Mouse (Mus musculus): ENCODE data around the gene Bmyc. TPM values are rescaled to one million over a fixed set of nuclear protein-coding genes. Genes with fewer than 3 reads are reported as not detected.
"Not testable (repeated sequence)": the region's sequence is repeated elsewhere in the genome, so short reads cannot be mapped to it uniquely, and the experiment has no call there.

Bmyc gene
- polyA plus RNA-seq, 1 experiment = 74.8 TPM

- no peak for DNase-seq (ENCODE audit: low read depth)
- TF ChIP-seq CTCF (IDR thresholded peaks at IDR 0.05; ENCODE audit: borderline replicate concordance, extremely low read depth, insufficient read depth, insufficient read length) (no peak), POLR2A (IDR thresholded peaks at IDR 0.05; ENCODE audit: borderline replicate concordance, extremely low read depth, insufficient read depth, insufficient read length, poor library complexity, severe bottlenecking) (no peak)
Measured at GRCm38 (mm10) chr2:25686941-25687340, 19.6 kb upstream of the Bmyc start.

GRCm38 (mm10) chr2:25694605-25695004, 11.9 kb upstream of the Bmyc start:
- TF ChIP-seq POLR2A (IDR thresholded peaks at IDR 0.05; ENCODE audit: borderline replicate concordance, extremely low read depth, insufficient read depth, insufficient read length, poor library complexity, severe bottlenecking) (no peak), CTCF (IDR thresholded peaks at IDR 0.05; ENCODE audit: borderline replicate concordance, extremely low read depth, insufficient read depth, insufficient read length) (peak; percentile 77)
- DNase-seq (ENCODE audit: low read depth) = peak; percentile 56

- TF ChIP-seq CTCF (IDR thresholded peaks at IDR 0.05; ENCODE audit: borderline replicate concordance, extremely low read depth, insufficient read depth, insufficient read length) = no peak
- TF ChIP-seq POLR2A (IDR thresholded peaks at IDR 0.05; ENCODE audit: borderline replicate concordance, extremely low read depth, insufficient read depth, insufficient read length, poor library complexity, severe bottlenecking) = no peak
- DNase-seq (ENCODE audit: low read depth) = no peak
Measured at GRCm38 (mm10) chr2:25696951-25697350, 9.6 kb upstream of the Bmyc start.

GRCm38 (mm10) chr2:25698696-25699095, 7.8 kb upstream of the Bmyc start:
- no peak for DNase-seq (ENCODE audit: low read depth)
- no peak for TF ChIP-seq POLR2A (IDR thresholded peaks at IDR 0.05; ENCODE audit: borderline replicate concordance, extremely low read depth, insufficient read depth, insufficient read length, poor library complexity, severe bottlenecking)
- no peak for TF ChIP-seq CTCF (IDR thresholded peaks at IDR 0.05; ENCODE audit: borderline replicate concordance, extremely low read depth, insufficient read depth, insufficient read length)

- not testable (repeated sequence) for DNase-seq (ENCODE audit: low read depth)
Measured at GRCm38 (mm10) chr2:25699743-25700142, 6.8 kb upstream of the Bmyc start, which contains the start of gene Obp2a. Gene Obp2a (plus strand): TSS chr2:25700043.

- no peak for DNase-seq (ENCODE audit: low read depth)
- no peak for TF ChIP-seq POLR2A (IDR thresholded peaks at IDR 0.05; ENCODE audit: borderline replicate concordance, extremely low read depth, insufficient read depth, insufficient read length, poor library complexity, severe bottlenecking)
- TF ChIP-seq CTCF (IDR thresholded peaks at IDR 0.05; ENCODE audit: borderline replicate concordance, extremely low read depth, insufficient read depth, insufficient read length) = no peak
Measured at GRCm38 (mm10) chr2:25701001-25701400, 5.5 kb upstream of the Bmyc start.

- no peak for TF ChIP-seq CTCF (IDR thresholded peaks at IDR 0.05; ENCODE audit: borderline replicate concordance, extremely low read depth, insufficient read depth, insufficient read length)
- TF ChIP-seq POLR2A (IDR thresholded peaks at IDR 0.05; ENCODE audit: borderline replicate concordance, extremely low read depth, insufficient read depth, insufficient read length, poor library complexity, severe bottlenecking) = no peak
- no peak for DNase-seq (ENCODE audit: low read depth)
Measured at GRCm38 (mm10) chr2:25703706-25704105, 2.8 kb upstream of the Bmyc start.

- TF ChIP-seq CTCF (IDR thresholded peaks at IDR 0.05; ENCODE audit: borderline replicate concordance, extremely low read depth, insufficient read depth, insufficient read length) = peak; percentile 41; the same call in 1 of the 2 replicates
- TF ChIP-seq POLR2A (IDR thresholded peaks at IDR 0.05; ENCODE audit: borderline replicate concordance, extremely low read depth, insufficient read depth, insufficient read length, poor library complexity, severe bottlenecking) = no peak
- DNase-seq (ENCODE audit: low read depth) = peak; percentile 36
Measured at GRCm38 (mm10) chr2:25708121-25708520, 1.6 kb downstream of the Bmyc start.

GRCm38 (mm10) chr2:25709056-25709455, 2.5 kb downstream of the Bmyc start:
- DNase-seq (ENCODE audit: low read depth) = not testable (repeated sequence)

- DNase-seq (ENCODE audit: low read depth) = not testable (repeated sequence)
Measured at GRCm38 (mm10) chr2:25709791-25710190, 3.3 kb downstream of the Bmyc start.

GRCm38 (mm10) chr2:25711641-25712040, 5.1 kb downstream of the Bmyc start:
- not testable (repeated sequence) for DNase-seq (ENCODE audit: low read depth)

GRCm38 (mm10) chr2:25717222-25717621, 10.7 kb downstream of the Bmyc start:
- no peak for DNase-seq (ENCODE audit: low read depth)
- no peak for TF ChIP-seq CTCF (IDR thresholded peaks at IDR 0.05; ENCODE audit: borderline replicate concordance, extremely low read depth, insufficient read depth, insufficient read length)
- no peak for TF ChIP-seq POLR2A (IDR thresholded peaks at IDR 0.05; ENCODE audit: borderline replicate concordance, extremely low read depth, insufficient read depth, insufficient read length, poor library complexity, severe bottlenecking)

- TF ChIP-seq POLR2A (IDR thresholded peaks at IDR 0.05; ENCODE audit: borderline replicate concordance, extremely low read depth, insufficient read depth, insufficient read length, poor library complexity, severe bottlenecking) (no peak), CTCF (IDR thresholded peaks at IDR 0.05; ENCODE audit: borderline replicate concordance, extremely low read depth, insufficient read depth, insufficient read length) (no peak)
- no peak for DNase-seq (ENCODE audit: low read depth)
Measured at GRCm38 (mm10) chr2:25733199-25733930, 26.8 kb downstream of the Bmyc start.

- DNase-seq (ENCODE audit: low read depth) = not testable (repeated sequence)
Measured at GRCm38 (mm10) chr2:25736709-25737108, 30.2 kb downstream of the Bmyc start, which contains the start of gene Obp2b. Gene Obp2b (plus strand): TSS chr2:25737009.

Data from brain, embryonic 14.5 days (tissue).